Mouse (Mus musculus): ENCODE measurements around the gene Ankle2.

Ankle2 gene

DNA sequence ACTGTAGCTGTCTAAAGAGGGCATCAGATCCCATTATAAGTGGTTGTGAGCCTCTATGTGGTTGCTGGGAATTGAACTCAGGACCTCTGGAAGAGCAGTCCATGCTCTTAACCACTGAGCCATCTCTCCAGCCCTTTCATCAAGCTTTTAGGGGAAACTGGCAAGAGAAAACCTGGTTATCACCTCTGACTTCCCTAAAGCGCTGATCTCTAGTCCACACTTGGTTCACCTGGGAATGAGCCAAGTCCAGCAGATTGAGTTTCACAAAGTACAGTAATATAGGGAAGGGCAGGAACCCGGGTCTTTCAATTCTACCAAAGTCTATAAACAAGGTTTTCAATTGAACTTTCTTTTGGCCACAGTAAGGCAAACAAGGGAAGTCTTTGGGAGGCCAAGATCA is 51.2 kb downstream of the Ankle2 start:
- no peak for DNase-seq (ENCODE audit: extremely low spot score, low read depth, low spot score)

DNA sequence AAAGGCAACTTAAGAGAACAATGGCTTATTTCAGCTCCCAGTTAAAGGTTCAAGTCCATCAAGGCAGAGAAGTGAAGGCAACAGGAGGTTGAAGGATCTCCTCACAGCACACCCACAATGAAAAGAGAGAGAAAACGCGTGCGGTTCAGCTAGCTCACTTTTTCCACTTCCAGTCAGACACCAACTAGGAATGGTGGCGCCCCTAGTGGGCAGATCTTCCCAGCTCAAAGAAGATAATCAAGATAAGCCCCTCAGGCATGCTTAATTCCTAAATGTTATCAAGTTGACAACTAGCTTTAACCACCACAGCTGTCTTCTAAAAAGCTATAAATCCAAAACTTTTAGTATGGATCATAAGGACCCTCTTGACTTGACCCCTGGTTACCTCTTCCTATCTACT is 53.7 kb downstream of the Ankle2 start:
- DNase-seq (ENCODE audit: extremely low spot score, low read depth, low spot score) = no peak

DNA sequence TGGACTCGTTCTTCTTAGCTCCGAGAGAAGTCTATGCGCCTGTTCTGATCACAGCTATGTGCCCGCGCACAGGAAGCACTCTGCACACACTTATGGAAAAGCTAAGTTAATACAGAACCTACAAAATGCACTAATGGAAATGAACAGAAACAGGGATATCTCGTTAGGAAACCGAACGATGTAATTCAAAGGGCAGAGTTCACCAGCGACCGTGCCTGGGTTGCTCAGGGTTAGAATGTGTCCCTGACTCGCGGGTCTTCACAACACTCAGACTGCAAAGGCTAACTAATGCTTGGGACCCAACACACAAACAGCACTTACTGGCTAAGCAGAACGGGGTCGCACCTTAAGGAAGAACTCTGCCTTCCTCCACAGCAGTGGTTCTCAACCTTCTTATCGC is 54.4 kb downstream of the Ankle2 start:
- no peak for DNase-seq (ENCODE audit: extremely low spot score, low read depth, low spot score)

DNA sequence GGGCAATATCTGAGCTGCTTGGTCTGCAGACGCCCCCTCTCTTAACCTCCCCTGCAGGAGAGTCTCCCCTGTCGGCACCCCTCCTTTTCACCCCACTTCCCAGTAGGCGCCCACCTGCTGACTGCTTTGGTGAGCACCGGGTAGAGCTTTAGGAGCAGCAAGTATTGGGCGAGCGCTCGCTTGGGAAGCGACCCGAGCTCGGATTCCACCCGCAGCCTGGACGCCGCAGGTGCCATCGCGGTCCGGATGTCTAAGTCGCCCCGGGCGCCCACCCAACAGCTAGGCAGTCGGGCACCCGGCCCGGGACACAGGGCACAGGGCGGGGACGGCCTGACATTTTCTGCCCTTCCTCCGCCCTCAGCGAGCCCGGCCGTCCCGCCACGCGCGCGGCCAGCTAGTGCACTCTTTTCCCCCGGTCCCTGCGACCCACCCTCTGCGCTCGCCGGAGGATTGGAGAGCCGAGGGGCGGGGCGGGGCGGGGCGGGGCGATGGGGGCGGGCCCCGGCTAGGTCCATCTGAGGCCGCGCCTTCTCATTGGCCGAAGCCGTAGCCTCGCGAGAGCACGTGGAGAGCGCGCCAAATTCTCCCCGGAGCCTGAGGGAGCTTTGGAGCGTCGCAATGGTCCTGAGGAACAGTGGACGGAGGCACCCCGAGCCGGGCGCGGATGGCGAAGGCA is 55.1 kb downstream of the Ankle2 start, which contains the start of the genes Pxmp2 and Pole:
TSS of gene Pxmp2 (minus strand) at position 417 of the 676 bp plus-strand sequence.
TSS of gene Pole (plus strand) at position 537 of the 676 bp plus-strand sequence.
- DNase-seq (ENCODE audit: extremely low spot score, low read depth, low spot score) = peak; percentile 73

DNA sequence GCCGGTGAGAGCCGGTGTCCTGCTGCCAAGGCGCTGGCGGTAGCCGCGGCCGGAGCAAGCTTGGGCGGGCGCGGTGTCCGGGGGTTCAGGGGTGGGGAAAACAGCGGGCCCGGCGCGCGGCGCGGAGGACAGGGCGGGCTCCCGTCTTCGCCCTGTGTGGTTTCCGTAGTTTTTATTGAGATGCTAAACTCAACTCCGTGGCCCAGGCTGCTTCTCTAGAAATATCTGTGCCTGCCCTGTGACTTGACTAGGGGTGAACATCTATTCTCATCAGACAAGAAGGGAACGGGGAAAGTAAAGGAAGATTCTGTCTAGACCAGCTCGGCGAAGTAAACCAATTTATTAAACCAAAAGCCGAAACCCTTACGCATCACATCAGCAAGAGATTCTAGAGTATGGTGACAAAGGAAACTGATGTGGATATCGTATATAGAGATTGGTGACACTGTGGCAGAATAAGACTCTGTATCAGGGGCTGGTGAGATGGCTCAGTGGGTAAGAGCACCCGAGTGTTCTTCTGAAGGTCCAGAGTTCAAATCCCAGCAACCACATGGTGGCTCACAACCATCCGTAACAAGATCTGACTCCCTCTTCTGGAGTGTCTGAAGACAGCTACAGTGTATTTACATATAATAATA is 55.8 kb downstream of the Ankle2 start:
- DNase-seq (ENCODE audit: extremely low spot score, low read depth, low spot score) = no peak

DNA sequence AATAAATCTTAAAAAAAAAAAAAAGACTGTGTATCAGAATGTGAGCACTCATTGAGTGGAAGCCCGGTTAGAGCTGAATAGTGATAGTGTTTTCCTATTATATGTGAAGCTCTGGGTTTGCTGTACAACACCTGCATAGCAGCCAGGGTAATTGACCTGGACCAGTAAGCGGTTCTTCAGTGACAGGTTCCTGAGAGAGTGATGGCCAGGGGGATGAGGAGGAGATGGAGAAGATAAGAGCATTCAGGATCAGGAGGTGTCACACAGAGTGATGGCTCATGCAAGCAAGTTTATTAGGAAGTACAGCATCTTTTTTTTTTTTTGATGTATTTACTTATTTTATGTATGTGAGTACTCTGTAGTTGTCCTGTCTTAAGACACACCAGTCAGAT is 56.3 kb downstream of the Ankle2 start:
- no peak for DNase-seq (ENCODE audit: extremely low spot score, low read depth, low spot score)

DNA sequence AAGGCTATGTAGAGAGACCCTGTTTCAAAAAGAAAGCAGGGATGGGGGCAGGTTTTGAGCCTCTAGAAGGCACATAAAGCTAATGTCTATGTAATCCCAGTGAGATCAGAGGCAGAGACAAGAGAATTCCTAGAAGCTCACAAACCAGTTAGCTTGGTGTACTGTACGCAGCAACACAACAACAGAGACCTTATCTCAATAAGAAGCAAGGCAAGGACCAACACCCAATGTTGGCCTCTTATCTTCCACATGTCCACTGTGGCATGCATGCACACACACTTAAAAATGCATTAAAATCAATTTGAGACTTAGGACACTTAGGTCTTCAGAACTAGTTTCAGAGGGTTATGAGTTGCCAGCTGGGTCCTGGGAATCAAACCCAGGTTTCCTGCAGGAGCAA is 60.8 kb downstream of the Ankle2 start:
- DNase-seq (ENCODE audit: extremely low spot score, low read depth, low spot score) = no peak

DNA sequence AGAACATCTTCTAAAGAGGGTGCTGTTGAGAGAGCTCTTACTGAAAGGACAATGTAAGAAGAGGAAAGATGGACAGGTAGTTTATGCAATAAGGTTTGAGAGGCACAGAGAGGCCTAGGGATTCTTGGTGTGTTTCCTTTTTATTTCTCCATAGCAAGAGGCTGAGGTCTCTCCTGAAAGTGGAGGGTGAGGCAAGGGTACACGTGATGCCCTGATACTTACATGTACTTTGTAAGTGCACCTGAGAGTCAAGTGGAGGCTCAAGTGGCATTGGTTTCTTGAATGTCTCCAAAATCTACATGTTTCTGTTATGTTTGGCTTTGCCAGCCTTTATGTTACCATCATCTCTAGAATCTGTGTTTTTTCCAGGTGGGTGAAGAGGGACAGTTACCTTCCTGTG is 65.8 kb downstream of the Ankle2 start:
- no peak for DNase-seq (ENCODE audit: extremely low spot score, low read depth, low spot score)

DNA sequence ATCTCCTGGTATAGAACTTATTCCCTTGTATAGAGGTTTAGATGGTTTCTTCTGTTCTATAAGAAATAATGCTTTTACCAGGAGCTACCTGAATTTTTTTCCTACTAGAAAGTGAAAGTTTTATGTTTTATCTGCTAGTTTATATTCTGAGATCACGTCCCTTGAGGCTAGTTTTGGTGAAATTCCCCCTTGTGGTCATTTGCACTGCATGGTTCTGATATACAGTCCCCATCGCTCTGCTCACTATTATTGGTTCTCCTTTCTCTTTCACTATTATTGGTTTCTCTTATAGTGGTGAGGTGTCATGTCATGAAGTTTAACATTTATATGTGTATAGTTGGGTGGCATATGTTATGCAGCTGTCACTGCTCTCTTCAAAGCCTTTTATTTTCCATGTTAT is 69.8 kb downstream of the Ankle2 start:
- no peak for DNase-seq (ENCODE audit: extremely low spot score, low read depth, low spot score)

All from hindlimb bud, embryonic 11.5 days (tissue).